Mouse (Mus musculus) olfactory bulb, adult 2 months (tissue): ENCODE data around the gene Cyp2d12.
"Not testable (repeated sequence)": the region's sequence is repeated elsewhere in the genome, so short reads cannot be mapped to it uniquely, and the experiment has no call there.

Experiments
- CTCF ChIP-seq: fragments of 200-500 bp; IDR thresholded peaks from 2 replicates; pipeline ENCODE4 v1.5.1; 2012; ENCODE audit warnings: low read depth, mild to moderate bottlenecking, low read length, moderate library complexity; ENCODE audit not compliant: insufficient read depth
- POLR2A ChIP-seq: fragments of 200-500 bp; IDR thresholded peaks from 2 replicates; pipeline ENCODE4 v1.6.1; 2012; ENCODE audit warnings: mild to moderate bottlenecking, low read depth, low read length, moderate library complexity; ENCODE audit not compliant: insufficient read depth

- TF ChIP-seq CTCF, POLR2A: not testable (repeated sequence)
These were observed 7.1 kb upstream of the Cyp2d12 start for GRCm38 (mm10) chr15:82547753-82548152.
